14 mouse cellular contexts compared by ENCODE assay signal in the genomic region with DNA sequence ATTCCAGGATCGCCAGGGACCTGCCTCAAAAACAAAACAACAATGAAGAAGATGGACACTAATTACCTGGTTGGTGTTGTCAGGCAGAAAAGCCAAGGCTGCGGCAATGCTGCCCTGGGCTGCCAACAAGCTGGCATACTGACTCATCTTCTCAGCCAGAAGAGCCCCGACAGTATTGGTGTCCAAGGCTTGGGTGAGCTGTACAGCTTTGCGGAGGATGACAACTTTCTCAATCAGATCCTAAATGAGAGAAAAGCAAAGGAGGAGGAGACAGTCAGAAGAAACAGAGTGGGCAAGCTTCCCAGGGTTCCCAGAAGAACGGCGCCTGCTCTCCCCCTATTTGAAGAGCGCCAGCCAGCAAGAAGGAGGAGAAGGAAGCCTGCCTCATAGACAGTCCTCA. TPM values are rescaled to one million over a fixed set of nuclear protein-coding genes. Genes with fewer than 3 reads are reported as not detected.
DNase-seq lines count a peak whose midpoint lies in the region.
"Had no signal": no experiment of that assay in that cellular context is flagged by ENCODE, and none has a peak within 500 bp of the region (broad histone marks: within the 10 kb centered on the region; RNA-seq: fewer than 3 reads in every experiment).

No protein-coding gene starts in this region.

- no peaks in the 10 kb centered on the region for H3K27me3 ChIP-seq in midbrain, embryonic 10.5 days (ENCODE audit: low read depth, poor library complexity, severe bottlenecking)
- H3K27me3 ChIP-seq in limb, embryonic 10.5 days (ENCODE audit: low read depth, poor library complexity, severe bottlenecking) = no peaks in the 10 kb centered on the region
- H3K27me3 ChIP-seq: forebrain, embryonic 15.5 days; neural tube, embryonic 13.5 days; Patski had no signal

- H3K4me3 ChIP-seq in midbrain, embryonic 10.5 days = no peak overlapping the region
- no peak overlapping the region for H3K4me3 ChIP-seq in limb, embryonic 10.5 days
- H3K4me3 ChIP-seq: forebrain, embryonic 15.5 days; neural tube, embryonic 13.5 days had no signal

- 96% methylated on average over 7 of the region's 7 CpGs for WGBS in midbrain, embryonic 10.5 days
- WGBS in limb, embryonic 10.5 days = 97% methylated on average over 7 of the region's 7 CpGs

- no peak overlapping the region for H3K27ac ChIP-seq in midbrain, embryonic 10.5 days (replicated peaks)
- no peak overlapping the region for H3K27ac ChIP-seq in limb, embryonic 10.5 days
- H3K27ac ChIP-seq: forebrain, embryonic 15.5 days; neural tube, embryonic 13.5 days had no signal

- no peaks in the 10 kb centered on the region for H3K4me1 ChIP-seq in midbrain, embryonic 10.5 days
- no peaks in the 10 kb centered on the region for H3K4me1 ChIP-seq in limb, embryonic 10.5 days
- H3K4me1 ChIP-seq: forebrain, embryonic 15.5 days; neural tube, embryonic 13.5 days had no signal

- intact Hi-C loops in left cerebral cortex, postnatal 25 days (cut with DNase I) = no loop called here

- no peaks in the 10 kb centered on the region for H3K9me3 ChIP-seq in midbrain, embryonic 10.5 days (replicated peaks)
- H3K9me3 ChIP-seq in limb, embryonic 10.5 days (replicated peaks) = no peaks in the 10 kb centered on the region
- H3K9me3 ChIP-seq: forebrain, embryonic 15.5 days; neural tube, embryonic 13.5 days had no signal

- peak; percentile 31 for DNase-seq in adrenal gland, adult 8-10 months
- no peak for DNase-seq in adrenal gland, postnatal 10 days
- peak; percentile 81 for DNase-seq in right cerebral cortex, adult 18-20 months
- no peak for DNase-seq in right cerebral cortex, postnatal 4 days
- DNase-seq in left cerebral cortex, postnatal 25 days (ENCODE audit: low spot score in 2 of 2) = peak; percentile 55 to 89
- DNase-seq in midbrain, embryonic 10.5 days (ENCODE audit: low spot score) = no peak
- no peak for DNase-seq in urinary bladder, adult 18-20 months (ENCODE audit: low spot score in 2 of 2)
- no peak for DNase-seq in limb, embryonic 10.5 days (ENCODE audit: low spot score)
- DNase-seq: gastrocnemius, postnatal 36 days; heart, postnatal 4 days; lung, adult 18-20 months had no signal

- H3K36me3 ChIP-seq in midbrain, embryonic 10.5 days = peaks cover 100% of the 10 kb centered on the region
- peaks cover 100% of the 10 kb centered on the region for H3K36me3 ChIP-seq in limb, embryonic 10.5 days

RNA-seq across cellular contexts. Expression of gene Sec31a, which starts 34.9 kb away (rescaled TPM):
- total RNA-seq in adrenal gland, adult 8-10 months (2022) = 100 to 1,000 TPM; 160 to 183 (median 173) TPM
- 100 to 1,000 TPM; 149 to 150 TPM for total RNA-seq in adrenal gland, postnatal 10 days (2021)
- total RNA-seq in left cerebral cortex, postnatal 25 days (2021) = 100 to 1,000 TPM; 108 to 112 TPM
- 101 and 109 TPM in 2 replicates for polyA plus RNA-seq in midbrain, embryonic 10.5 days (2016; fragmentation: Nextera tagmentation; extraction: Ambion mirVana)
- 117 and 131 TPM in 2 replicates for polyA plus RNA-seq in limb, embryonic 10.5 days (2016; fragmentation: Nextera tagmentation; extraction: Ambion mirVana)

Comparison
In these comparisons a context has a peak if more than half of its experiments do, and no peak if none do; other contexts are left out.
1. DNase-seq: peak in adrenal gland, adult 8-10 months (single experiment), right cerebral cortex, adult 18-20 months (single experiment) and left cerebral cortex, postnatal 25 days (2 of 2); none in adrenal gland, postnatal 10 days (single experiment), right cerebral cortex, postnatal 4 days (single experiment), midbrain, embryonic 10.5 days (single experiment), urinary bladder, adult 18-20 months (0 of 2) and limb, embryonic 10.5 days (single experiment).